In genomic region chr11:9226399-9226798, GRCm38 (mm10) we compare ENCODE assay signal across 28 mouse cellular contexts. TPM values are rescaled to one million over a fixed set of nuclear protein-coding genes. Genes with fewer than 3 reads are reported as not detected.
DNase-seq lines count a peak whose midpoint lies in the region; ATAC-seq and TF ChIP-seq lines count a peak whose summit lies in the region.
"Had no signal": no experiment of that assay in that cellular context is flagged by ENCODE, and none has a peak within 500 bp of the region (broad histone marks: within the 10 kb centered on the region; RNA-seq: fewer than 3 reads in every experiment).

No protein-coding gene starts in this region.

- no peak overlapping the region for H3K27ac ChIP-seq in lung, postnatal 0 days (ENCODE audit: low read length)
- H3K27ac ChIP-seq in heart, embryonic 11.5 days (ENCODE audit: low read depth, low read length): no peak overlapping the region
- H3K27ac ChIP-seq: embryonic facial prominence, embryonic 13.5 days; forebrain, embryonic 10.5 days; forebrain, embryonic 13.5 days; gastrocnemius, adult 2 months; heart, embryonic 13.5 days; hindbrain, embryonic 14.5 days; hindbrain, postnatal 0 days had no signal

- DNase-seq in lung, postnatal 0 days (ENCODE audit: low spot score): peak; percentile 28
- DNase-seq in lung, adult 2 months: no peak
- DNase-seq: adrenal gland, adult 2 months; adrenal gland, postnatal 14 days; cerebellum, adult 11 months; cerebellum, adult 2 months; cerebellum, adult 9-11 months; cerebellum, postnatal 36 days; gastrocnemius, adult 2 months; gastrocnemius, postnatal 14 days; heart, adult 18-20 months; heart, postnatal 14 days; heart, postnatal 4 days had no signal

- 59% methylated on average over 4 of the region's 4 CpGs for WGBS in lung, postnatal 0 days
- 55% methylated on average over 4 of the region's 4 CpGs for WGBS in lung, adult 2 months
- WGBS in heart, embryonic 11.5 days (ENCODE audit: insufficient replicate concordance): 66% methylated on average over 4 of the region's 4 CpGs

- no peak overlapping the region for H3K4me2 ChIP-seq in lung, postnatal 0 days (replicated peaks; ENCODE audit: low read depth, low read length)
- H3K4me2 ChIP-seq in heart, embryonic 11.5 days: no peak overlapping the region
- H3K4me2 ChIP-seq: embryonic facial prominence, embryonic 13.5 days; forebrain, embryonic 13.5 days; heart, embryonic 13.5 days; hindbrain, embryonic 14.5 days had no signal

- H3K4me3 ChIP-seq in lung, postnatal 0 days (ENCODE audit: low read depth, low read length): no peak overlapping the region
- no peak overlapping the region for H3K4me3 ChIP-seq in lung, adult 2 months (replicated peaks; ENCODE audit: extremely low read depth, low read depth, low read length)
- H3K4me3 ChIP-seq in heart, embryonic 11.5 days (ENCODE audit: low read depth, low read length): no peak overlapping the region
- H3K4me3 ChIP-seq: embryonic facial prominence, embryonic 13.5 days; forebrain, embryonic 10.5 days; forebrain, embryonic 13.5 days; gastrocnemius, adult 2 months; heart, embryonic 13.5 days had no signal

- TF ChIP-seq EP300 in lung, postnatal 0 days (IDR thresholded peaks at IDR 0.05): no peak

- no peaks in the 10 kb centered on the region for H3K4me1 ChIP-seq in lung, postnatal 0 days (ENCODE audit: insufficient read depth, low read depth, low read length)
- no peaks in the 10 kb centered on the region for H3K4me1 ChIP-seq in lung, adult 2 months (ENCODE audit: control insufficient read depth, insufficient read depth, low read length)
- no peaks in the 10 kb centered on the region for H3K4me1 ChIP-seq in heart, embryonic 11.5 days (ENCODE audit: control insufficient read depth, insufficient read depth, low read length)
- H3K4me1 ChIP-seq: embryonic facial prominence, embryonic 13.5 days; forebrain, embryonic 10.5 days; forebrain, embryonic 13.5 days; heart, embryonic 13.5 days had no signal

- no peak for TF ChIP-seq POLR2A in lung, adult 2 months (IDR thresholded peaks at IDR 0.05; ENCODE audit: borderline replicate concordance, extremely low read depth, low read depth, low read length)

- no peak overlapping the region for H3K9ac ChIP-seq in lung, postnatal 0 days (replicated peaks; ENCODE audit: low read depth)
- H3K9ac ChIP-seq in heart, embryonic 11.5 days (ENCODE audit: low read depth, low read length): no peak overlapping the region
- H3K9ac ChIP-seq: embryonic facial prominence, embryonic 13.5 days; forebrain, embryonic 13.5 days; heart, embryonic 13.5 days; hindbrain, embryonic 14.5 days had no signal

- no peaks in the 10 kb centered on the region for H3K36me3 ChIP-seq in lung, postnatal 0 days (ENCODE audit: insufficient read depth, low read length)
- H3K36me3 ChIP-seq in heart, embryonic 11.5 days (ENCODE audit: control insufficient read depth, insufficient read depth, low read length): no peaks in the 10 kb centered on the region
- H3K36me3 ChIP-seq: embryonic facial prominence, embryonic 13.5 days; forebrain, embryonic 10.5 days; heart, embryonic 13.5 days had no signal

- ATAC-seq in lung, postnatal 0 days: no peak
- 0 out of 2 replicates have a peak, but pooled peaks have one; percentile 42 for ATAC-seq in common myeloid progenitor, adult 5-6 weeks (replicated peaks; ENCODE audit: low read depth, poor library complexity, severe bottlenecking)
- peak; percentile 99 for ATAC-seq in granulocyte monocyte progenitor cell, adult 5-6 weeks (replicated peaks; ENCODE audit: poor library complexity, severe bottlenecking)
- 0 out of 2 replicates have a peak, but pooled peaks have one; percentile 39 for ATAC-seq in neutrophil, adult 5-6 weeks (ENCODE audit: extremely low read depth, insufficient number of reproducible peaks, low FRiP score, poor library complexity, severe bottlenecking)
- no peak for ATAC-seq in heart, embryonic 11.5 days (replicated peaks; ENCODE audit: insufficient number of reproducible peaks, low FRiP score, low TSS enrichment)
- ATAC-seq: CD4-positive, CD25-positive, alpha-beta regulatory T cell, adult 4 months; forebrain, embryonic 13.5 days; forebrain, embryonic 16.5 days; hindbrain, postnatal 0 days; inflammation-experienced regulatory T-cells, adult 6 months had no signal

- no peaks in the 10 kb centered on the region for H3K27me3 ChIP-seq in lung, postnatal 0 days (replicated peaks; ENCODE audit: insufficient read depth, low read length)
- H3K27me3 ChIP-seq in heart, embryonic 11.5 days (ENCODE audit: control insufficient read depth, insufficient read depth, low read length): no peaks in the 10 kb centered on the region
- H3K27me3 ChIP-seq: embryonic facial prominence, embryonic 13.5 days; forebrain, embryonic 13.5 days; heart, embryonic 13.5 days had no signal

- no peaks in the 10 kb centered on the region for H3K9me3 ChIP-seq in lung, postnatal 0 days (ENCODE audit: low read length)
- H3K9me3 ChIP-seq in heart, embryonic 11.5 days (replicated peaks; ENCODE audit: control insufficient read depth, low read length): no peaks in the 10 kb centered on the region
- H3K9me3 ChIP-seq: embryonic facial prominence, embryonic 13.5 days; forebrain, embryonic 10.5 days; forebrain, embryonic 13.5 days; heart, embryonic 13.5 days had no signal

- no peak for TF ChIP-seq CTCF in lung, postnatal 0 days (IDR thresholded peaks at IDR 0.05)
- TF ChIP-seq CTCF in lung, adult 2 months (IDR thresholded peaks at IDR 0.05; ENCODE audit: insufficient read depth, low read length): no peak

RNA-seq across cellular contexts. Expression of gene Abca13, which starts 34.7 kb away (rescaled TPM):
- 0.02 TPM in 2 replicates for polyA plus RNA-seq in lung, postnatal 0 days (2015; fragmentation: Nextera tagmentation; extraction: Ambion mirVana)
- polyA plus RNA-seq in lung, adult 2 months (2012; rRNA removed): 0.02 TPM in 2 replicates
- total RNA-seq in common myeloid progenitor, adult 5-6 weeks (2017): 1.8 and 3.7 TPM in 2 replicates
- 6.6 and 15.3 TPM in 2 replicates for total RNA-seq in granulocyte monocyte progenitor cell, adult 5-6 weeks (2014; fragmentation: Nextera tagmentation)
- 11.2 and 12.5 TPM in 2 replicates for total RNA-seq in granulocyte monocyte progenitor cell, adult 5-6 weeks (2017)
- 1.2 and 1.8 TPM in 2 replicates for total RNA-seq in neutrophil, adult 5-6 weeks (2017)
- polyA plus RNA-seq in heart, embryonic 11.5 days (2014; fragmentation: Nextera tagmentation; extraction: Ambion mirVana): 0.03 and 0.04 TPM in 2 replicates
- total RNA-seq: adrenal gland, postnatal 14 days; gastrocnemius, adult 2 months; gastrocnemius, postnatal 14 days; MEL had no signal
- polyA plus RNA-seq: adrenal gland, adult 2 months; CD4-positive, CD25-positive, alpha-beta regulatory T cell, adult 4 months; forebrain, embryonic 16.5 days; hindbrain, embryonic 11.5 days; inflammation-experienced regulatory T-cells, adult 6 months had no signal

Comparison
In these comparisons a context has a peak if more than half of its experiments do, and no peak if none do; other contexts are left out.
1. ATAC-seq: peak in common myeloid progenitor, adult 5-6 weeks (single experiment), granulocyte monocyte progenitor cell, adult 5-6 weeks (single experiment) and neutrophil, adult 5-6 weeks (single experiment); none in lung, postnatal 0 days (single experiment) and heart, embryonic 11.5 days (single experiment).